Mouse (Mus musculus): ENCODE data around the gene Arhgdib. TPM values are rescaled to one million over a fixed set of nuclear protein-coding genes. Genes with fewer than 3 reads are reported as not detected.

Arhgdib gene
- 895 TPM for total RNA-seq (2023)

DNA sequence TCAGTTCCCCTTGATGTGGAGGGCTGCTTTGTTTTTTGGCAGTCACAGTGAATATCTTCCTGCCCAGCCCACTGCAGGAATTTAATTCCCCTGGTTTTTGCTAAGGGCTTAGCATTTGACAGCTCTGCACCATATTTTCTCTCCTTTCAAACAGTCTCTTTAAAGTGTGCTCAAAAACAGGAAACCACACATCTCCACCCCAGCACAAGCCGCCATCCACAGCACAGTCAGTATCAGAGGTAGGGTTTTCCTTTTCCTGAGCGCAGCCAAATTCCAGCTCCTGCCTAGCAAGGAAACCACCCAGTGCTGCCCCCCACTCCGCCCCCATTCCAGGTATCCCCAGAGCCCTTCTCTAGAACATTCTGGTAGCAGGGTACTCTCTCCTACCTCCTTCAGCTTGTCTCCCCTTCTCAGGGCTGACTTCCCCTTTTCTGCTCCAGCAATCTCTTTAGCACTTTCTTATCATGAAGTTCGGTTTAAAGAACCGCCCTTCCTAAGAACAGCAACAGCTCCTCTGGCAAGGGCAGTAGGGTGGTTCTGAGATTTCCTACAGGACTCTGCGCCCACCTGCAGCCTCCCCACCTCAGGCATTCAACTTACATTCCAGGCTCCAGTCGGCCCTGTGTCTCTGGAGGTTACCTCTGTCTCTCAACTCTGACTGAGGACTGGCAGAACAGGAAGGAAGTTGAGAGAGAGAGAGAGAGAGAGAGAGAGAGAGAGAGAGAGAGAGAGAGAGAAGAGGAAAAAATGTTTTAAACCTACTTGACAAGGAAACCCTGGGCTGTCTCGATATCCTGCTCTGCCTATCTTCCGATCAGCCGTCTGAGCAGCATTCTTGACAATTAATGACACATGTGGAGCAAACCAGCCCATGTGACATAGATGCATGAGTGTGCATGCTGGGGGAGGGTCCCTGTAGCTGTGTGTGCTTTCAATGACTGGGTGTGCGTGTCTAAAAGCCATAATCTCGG lies at the start of gene Arhgdib:
Arhgdib (minus strand) TSS at position 849 of the 971 bp plus-strand sequence.

DNA sequence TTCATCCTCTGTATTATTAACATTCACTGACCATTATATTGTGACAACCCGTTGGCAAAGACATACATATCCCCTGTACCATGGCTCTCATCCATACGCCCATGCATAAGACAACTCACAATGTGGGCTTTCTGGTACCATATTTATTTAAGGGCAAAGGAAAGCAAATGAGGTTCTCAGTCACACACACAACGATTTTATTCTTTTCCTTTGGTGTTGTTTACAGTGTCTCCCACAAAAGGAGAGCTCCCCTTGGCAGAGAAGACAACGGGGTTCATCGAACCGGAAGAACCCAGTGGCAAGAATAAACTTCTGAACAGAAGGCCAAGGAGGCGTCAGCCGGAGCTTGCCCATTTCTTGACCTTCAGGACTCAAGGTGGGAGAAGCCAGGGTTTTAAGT lies 18.2 kb downstream of the Arhgdib start, which contains the start of gene Pde6h:
Pde6h (plus strand) TSS at position 301 of the 400 bp plus-strand sequence.

DNA sequence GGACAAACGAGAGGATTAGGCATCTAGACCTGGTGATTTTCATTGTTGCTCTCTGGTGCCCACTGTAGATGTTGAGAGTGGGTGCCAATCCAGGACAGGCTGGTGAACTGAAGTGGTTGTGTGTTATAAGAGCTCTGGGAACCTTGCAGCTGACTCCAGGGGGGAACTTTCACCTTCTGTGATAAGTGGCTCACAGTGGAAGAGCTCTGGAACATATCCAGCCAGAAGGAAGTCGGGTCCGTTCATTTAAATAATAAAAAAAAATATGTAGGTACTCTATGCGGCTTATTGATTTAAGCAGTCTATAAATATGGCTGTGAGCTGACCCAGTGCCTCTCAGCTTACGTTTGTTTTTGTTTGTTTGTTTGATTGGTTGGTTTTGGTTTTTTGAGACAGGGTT lies 19.6 kb downstream of the Arhgdib start, which contains the start of gene Erp27:
Erp27 (minus strand) TSS at position 101 of the 400 bp plus-strand sequence.

GRCm38 (mm10) chr6:136875670-136876069 lies 66.0 kb downstream of the Arhgdib start, which contains the start of gene Mgp:
Gene Mgp, minus strand, starts transcription at chr6:136875823.

Other genes starting within 250 kb of the Arhgdib start
- not detected for gene Gucy2c, start 160.1 kb downstream of the Arhgdib start, total RNA-seq (2023)
- 11.8 TPM for gene Hist4h4, start 137.5 kb downstream of the Arhgdib start, total RNA-seq (2023)
- 64.2 TPM for gene H2afj, start 133.7 kb downstream of the Arhgdib start, total RNA-seq (2023)
- gene BC049715, start 114.3 kb downstream of the Arhgdib start, total RNA-seq (2023), result 4.9 TPM
- gene Wbp11, start 113.7 kb downstream of the Arhgdib start, total RNA-seq (2023), result 192 TPM
- not detected for gene Smco3, start 106.4 kb downstream of the Arhgdib start, total RNA-seq (2023)
- gene Art4, start 84.2 kb downstream of the Arhgdib start, total RNA-seq (2023), result 2.6 TPM
- not detected for gene Mgp, start 66.1 kb downstream of the Arhgdib start, total RNA-seq (2023)
- gene Erp27, start 19.7 kb downstream of the Arhgdib start, total RNA-seq (2023), result 10.6 TPM
- not detected for gene Pde6h, start 18.1 kb downstream of the Arhgdib start, total RNA-seq (2023)
- not detected for gene Rerg, start 228.6 kb upstream of the Arhgdib start, total RNA-seq (2023)

All from CD4-positive naive resting alpha-beta T cell, adult 76 days (primary cell).